Mouse (Mus musculus) liver, postnatal 0 days (tissue): ENCODE measurements around the gene Asb16.

Source experiments
- CTCF ChIP-seq: sonication (generic); IDR thresholded peaks from 2 replicates; pipeline ENCODE4 v1.5.1; 2016; ENCODE audit warnings: antibody characterized with exemption, low read depth
- EP300 ChIP-seq: IDR thresholded peaks from 2 replicates; pipeline ENCODE4 v1.6.1; 2016; ENCODE audit warnings: antibody characterized with exemption, low read depth, mild to moderate bottlenecking

DNA sequence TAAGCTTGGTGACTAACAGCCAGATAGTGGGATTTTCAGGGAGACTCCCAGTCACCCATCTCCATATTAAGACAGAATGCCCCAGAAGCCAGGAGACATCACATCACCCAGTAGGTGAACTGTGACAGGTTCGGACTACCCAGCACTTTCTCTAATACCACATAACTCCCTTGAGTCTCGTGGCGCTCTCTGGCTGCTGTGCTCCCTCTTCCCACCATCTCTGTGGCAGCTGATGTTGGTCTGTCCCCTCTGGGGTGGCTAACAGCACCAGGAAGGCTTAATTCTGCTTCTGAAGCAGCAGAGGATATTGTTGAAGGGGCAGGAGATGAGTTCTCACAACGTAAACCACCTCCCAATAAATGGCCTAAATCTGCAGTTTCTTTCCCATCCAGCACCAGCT is 43.4 kb downstream of the Asb16 start:
- TF ChIP-seq EP300, result no peak
- TF ChIP-seq CTCF, result no peak
